Mouse (Mus musculus) induced T-regulatory cell, adult 2 months (primary cell): ENCODE measurements around the gene Fancc.

Experiments used
- DNase-seq: peaks from one replicate; pipeline ENCODE4 v3.0.0-alpha.2; 2012; ENCODE audit warnings: low read depth

Gene Fancc

GRCm38 (mm10) chr13:63347639-63348038 lies 149.4 kb downstream of the Fancc start:
- DNase-seq = no peak

GRCm38 (mm10) chr13:63345476-63346225 lies 151.4 kb downstream of the Fancc start:
- DNase-seq = no peak

- no peak for DNase-seq
Observed at GRCm38 (mm10) chr13:63344481-63344880, 152.6 kb downstream of the Fancc start.

- no peak for DNase-seq
Observed at GRCm38 (mm10) chr13:63342781-63343180, 154.3 kb downstream of the Fancc start.

- no peak for DNase-seq
Observed at GRCm38 (mm10) chr13:63339946-63340345, 157.1 kb downstream of the Fancc start.

GRCm38 (mm10) chr13:63337239-63337960 lies 159.7 kb downstream of the Fancc start:
- DNase-seq = no peak

- no peak for DNase-seq
Observed at GRCm38 (mm10) chr13:63336335-63336734, 160.7 kb downstream of the Fancc start.

GRCm38 (mm10) chr13:63335421-63336134 lies 161.5 kb downstream of the Fancc start:
- DNase-seq = peak; percentile 66

- peak; percentile 83 for DNase-seq
Observed at GRCm38 (mm10) chr13:63332576-63333300, 164.3 kb downstream of the Fancc start.

GRCm38 (mm10) chr13:63331379-63331778 lies 165.7 kb downstream of the Fancc start:
- DNase-seq = peak; percentile 77

GRCm38 (mm10) chr13:63330236-63330860 lies 166.7 kb downstream of the Fancc start:
- no peak for DNase-seq

- no peak for DNase-seq
Observed at GRCm38 (mm10) chr13:63326015-63326414, 171.1 kb downstream of the Fancc start.

- DNase-seq = peak; percentile 16
Observed at GRCm38 (mm10) chr13:63324978-63325848, 171.9 kb downstream of the Fancc start.

GRCm38 (mm10) chr13:63324311-63324710 lies 172.8 kb downstream of the Fancc start:
- no peak for DNase-seq

GRCm38 (mm10) chr13:63323286-63324075 lies 173.6 kb downstream of the Fancc start:
- DNase-seq = no peak

- DNase-seq = no peak
Observed at GRCm38 (mm10) chr13:63322756-63323155, 174.3 kb downstream of the Fancc start.

- peak; percentile 8 for DNase-seq
Observed at GRCm38 (mm10) chr13:63321689-63322088, 175.4 kb downstream of the Fancc start.

- peak; percentile 76 for DNase-seq
Observed at GRCm38 (mm10) chr13:63319814-63320213, 177.3 kb downstream of the Fancc start.

- no peak for DNase-seq
Observed at GRCm38 (mm10) chr13:63317681-63318104, 179.4 kb downstream of the Fancc start.

- no peak for DNase-seq
Observed at GRCm38 (mm10) chr13:63316407-63316806, 180.7 kb downstream of the Fancc start.
